Mouse (Mus musculus) cerebellum, adult (tissue): ENCODE measurements around the gene Pafah1b2.
A peak's percentile ranks its signal among the peaks of the same experiment; 100 is the strongest.

Experiments used
- ATAC-seq: cut with Nextera tagmentation; 2 replicates; pipeline ENCODE4 v1.9.2; 2017; ENCODE audit warnings: mild to moderate bottlenecking, moderate library complexity, mixed read lengths; ENCODE audit not compliant: insufficient number of reproducible peaks, low FRiP score, low TSS enrichment

Gene Pafah1b2

DNA sequence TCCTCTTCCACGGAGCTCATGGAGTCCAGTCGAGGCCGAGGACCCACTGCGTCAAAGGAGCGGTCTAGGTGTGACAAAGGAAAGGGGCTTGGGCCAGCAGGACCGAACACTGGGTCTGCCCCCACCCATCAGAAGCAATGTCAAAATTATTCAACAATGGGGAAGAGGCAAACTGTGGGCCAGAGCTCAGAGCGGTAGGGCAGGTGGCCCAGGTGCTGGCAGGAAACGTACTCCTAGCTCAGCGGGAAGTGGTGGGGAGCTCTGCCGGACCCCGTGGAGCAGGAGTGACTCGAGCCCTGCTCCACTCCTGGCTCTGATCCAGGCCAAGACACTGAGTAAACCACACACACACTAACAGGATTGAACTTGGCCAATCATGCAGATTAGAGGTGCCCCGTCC is 66.8 kb downstream of the Pafah1b2 start:
- 0 out of 2 replicates have a peak, but pooled peaks have one; percentile 32 for ATAC-seq

DNA sequence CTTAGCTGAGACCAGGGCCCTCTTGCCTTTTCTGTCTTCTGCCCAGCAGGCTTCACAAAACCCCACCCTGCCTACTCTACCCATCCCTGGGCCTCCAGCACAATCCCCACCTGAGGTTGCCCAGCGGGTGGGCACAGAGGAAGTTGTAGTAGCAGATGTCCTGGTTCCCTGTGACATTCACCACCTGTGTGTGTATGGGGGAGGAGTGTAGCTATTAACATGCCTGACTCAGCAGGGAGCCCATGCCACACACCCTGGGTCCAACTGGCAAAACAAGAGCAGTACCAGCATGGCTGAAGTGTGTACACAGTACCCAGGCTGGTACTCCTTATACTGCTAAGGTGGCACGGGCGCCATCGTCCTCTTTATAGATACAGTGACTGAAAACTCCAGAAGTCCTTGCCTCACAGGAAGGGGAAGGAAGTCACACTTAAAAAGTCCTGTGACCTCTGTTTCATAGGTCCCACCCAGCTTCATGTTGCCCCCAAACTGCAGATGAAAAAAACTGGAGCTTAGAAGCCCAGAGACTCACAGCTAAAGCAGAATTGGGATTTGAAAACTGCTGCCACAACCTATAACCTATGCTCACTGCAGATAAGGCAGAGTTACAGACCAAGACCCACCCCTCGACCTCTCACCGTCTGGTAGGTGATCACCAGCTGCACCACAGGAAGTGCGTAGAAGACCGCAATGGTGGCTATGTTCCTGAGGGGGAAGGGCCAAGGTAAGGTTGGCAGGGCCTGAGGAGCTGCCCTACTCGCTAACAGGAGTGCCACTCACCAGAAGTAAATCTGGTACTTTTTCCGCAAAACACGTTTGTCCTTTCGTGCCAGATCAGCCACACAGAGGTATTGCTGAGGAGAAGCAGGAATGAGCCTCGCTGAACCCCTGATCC is 67.7 kb downstream of the Pafah1b2 start:
- 0 out of 2 replicates have a peak, but pooled peaks have one; percentile 12 for ATAC-seq

DNA sequence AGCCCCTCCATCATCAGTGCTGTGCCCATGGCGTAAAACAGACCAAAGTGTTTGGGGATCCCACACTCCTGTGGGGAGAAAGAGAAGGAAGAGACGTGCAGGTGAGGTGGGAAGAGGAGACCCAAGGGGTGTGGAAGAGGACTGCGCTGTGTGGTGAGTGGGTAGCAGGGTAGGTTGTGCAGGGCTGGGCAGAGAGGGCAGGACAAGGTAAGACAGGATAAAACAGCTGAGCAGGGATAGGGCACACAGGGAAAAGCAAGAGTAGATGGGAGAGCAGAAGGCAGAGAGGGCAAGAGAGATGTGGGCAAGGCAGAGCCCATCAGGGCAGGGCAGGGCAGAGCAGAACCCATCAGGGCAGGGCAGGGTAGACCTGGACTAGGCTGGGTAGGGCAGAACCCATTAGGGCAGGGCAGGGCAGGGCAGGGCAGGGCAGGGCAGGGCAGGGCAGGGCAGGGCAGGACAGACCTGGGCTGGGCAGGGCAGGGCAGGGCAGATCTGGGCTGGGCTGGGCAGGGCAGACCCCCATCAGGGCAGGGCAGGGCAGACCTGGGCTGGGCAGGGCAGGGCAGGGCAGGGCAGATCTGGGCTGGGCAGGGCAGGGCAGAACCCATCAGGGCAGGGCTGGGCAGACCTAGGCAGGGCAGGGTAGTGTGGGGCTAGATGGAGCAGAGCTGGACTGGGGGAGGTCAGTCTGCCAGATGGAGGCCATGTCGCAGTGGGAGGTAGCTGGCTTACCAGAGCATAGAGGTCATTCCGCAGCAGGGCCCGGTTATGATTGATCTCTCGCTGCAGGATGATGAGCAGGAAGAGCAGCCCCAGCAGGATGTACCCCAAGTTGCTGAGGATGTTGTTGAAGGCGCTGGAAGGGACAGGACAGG is 68.6 kb downstream of the Pafah1b2 start:
- 0 out of 2 replicates have a peak, but pooled peaks have one; percentile 22 for ATAC-seq

DNA sequence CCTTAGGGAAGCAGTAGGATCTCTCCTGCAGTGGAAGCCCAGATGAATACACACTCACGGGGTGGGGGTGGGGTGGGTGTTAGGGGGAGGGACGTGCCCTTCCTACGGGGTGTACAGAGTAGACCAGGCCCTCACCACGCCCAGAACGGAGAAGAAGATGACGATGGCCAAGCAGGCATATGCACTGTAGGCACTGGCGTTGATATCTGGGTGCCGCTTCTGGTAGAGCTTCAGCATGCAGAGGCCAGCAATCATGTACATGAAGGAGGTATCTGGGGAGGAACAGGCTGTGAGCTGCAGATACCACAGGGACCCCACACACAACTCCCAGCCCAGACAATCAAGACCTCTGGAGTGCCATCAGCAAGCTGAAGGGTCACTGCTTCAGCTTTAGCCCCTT is 69.6 kb downstream of the Pafah1b2 start:
- ATAC-seq = no peak

DNA sequence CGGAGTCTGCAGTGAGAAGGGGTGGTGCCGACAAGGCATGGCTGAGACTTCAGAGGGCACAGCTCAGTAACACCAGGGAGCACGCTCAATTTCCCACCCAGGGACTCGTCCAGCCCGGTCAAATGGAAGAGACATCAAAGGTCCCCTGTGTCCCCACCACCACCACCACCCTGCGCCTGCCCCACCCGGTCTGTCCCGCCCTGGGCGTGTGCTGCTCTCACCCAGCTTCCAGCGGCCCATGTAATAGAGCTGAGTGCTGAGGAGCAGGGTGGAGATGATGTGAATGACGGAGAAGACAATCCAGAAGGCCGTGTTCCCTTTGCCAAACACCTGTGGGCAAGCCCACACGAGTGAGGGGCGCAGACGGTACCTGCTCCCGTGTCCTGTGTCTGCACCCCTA is 70.0 kb downstream of the Pafah1b2 start:
- ATAC-seq = no peak

DNA sequence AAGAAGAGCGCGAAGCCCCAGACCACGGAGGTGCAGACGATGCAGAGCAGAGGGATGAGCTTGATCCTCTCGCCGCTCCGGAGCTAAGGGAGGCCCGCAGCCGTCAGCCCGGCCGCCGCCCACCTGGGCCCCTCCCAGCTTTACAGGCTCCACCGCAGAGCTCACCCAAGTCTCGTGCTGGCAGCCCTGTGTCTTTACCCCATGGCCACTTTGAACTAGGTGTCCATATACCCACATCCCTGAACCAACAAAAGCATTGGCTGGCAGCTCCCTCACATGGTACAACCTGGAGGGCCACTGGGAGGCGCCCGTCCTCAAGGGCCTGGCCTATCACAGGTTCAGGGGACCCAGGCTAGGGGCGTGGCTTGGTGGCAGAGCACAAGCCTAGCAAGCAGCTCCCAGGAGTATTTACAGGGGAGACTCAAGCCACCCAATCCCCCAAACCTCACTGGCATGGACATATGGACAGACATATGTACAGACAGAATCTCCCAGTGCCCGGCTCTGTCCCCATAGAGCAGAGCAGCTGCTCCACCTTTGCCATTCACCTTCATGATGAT is 71.1 kb downstream of the Pafah1b2 start:
- ATAC-seq = no peak

DNA sequence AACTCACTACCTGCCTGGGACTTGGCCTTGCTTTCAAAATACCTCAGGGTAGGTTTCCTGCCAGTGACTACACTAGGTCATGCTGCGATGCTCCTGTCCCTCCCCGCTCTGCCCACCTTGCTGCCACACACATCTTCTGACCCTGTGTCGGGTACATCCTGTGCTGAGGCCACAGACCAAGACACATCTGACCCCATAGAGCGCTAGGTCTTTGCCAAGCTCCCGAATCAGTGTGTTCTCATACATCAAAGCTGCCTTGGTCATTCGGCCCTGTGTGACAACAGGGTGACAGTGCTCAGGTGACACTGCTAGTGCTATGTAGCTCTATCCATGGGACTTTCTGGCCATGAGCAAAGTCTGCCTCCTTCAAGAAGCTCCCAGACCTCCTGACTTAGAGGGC is 72.7 kb downstream of the Pafah1b2 start:
- ATAC-seq = no peak

DNA sequence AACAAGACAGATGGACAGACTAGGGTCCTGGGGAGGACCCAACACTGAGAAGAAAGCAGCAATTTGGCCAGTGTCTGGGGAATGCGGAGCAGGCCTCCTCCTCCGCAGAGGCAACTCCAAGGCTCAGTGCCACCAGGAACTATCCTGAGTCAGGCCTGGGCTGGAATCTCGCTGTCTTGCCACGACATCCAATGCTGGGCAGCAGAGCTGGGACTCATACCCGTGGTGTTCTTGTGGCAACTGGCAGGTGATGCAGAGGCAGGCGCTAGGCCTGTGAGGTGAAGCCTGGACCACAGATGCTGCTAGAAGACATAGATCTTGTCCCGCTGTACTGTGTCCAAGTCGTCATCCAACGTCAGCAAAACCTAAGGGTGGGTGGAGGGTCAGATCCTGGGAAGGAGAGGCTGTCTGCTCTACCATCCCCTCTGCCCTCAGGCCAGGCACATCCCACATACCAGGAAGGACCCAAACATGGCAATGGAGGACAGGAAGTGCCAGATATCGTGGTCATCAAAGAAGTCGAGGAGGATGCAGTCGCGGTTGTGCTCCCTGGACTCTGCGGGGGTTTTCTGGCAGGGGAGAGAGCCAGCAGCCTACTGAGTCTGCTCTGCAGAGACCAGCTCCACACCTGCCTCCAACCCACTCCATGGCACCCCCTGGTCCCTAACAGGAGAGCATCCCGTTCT is 73.4 kb downstream of the Pafah1b2 start:
- ATAC-seq = no peak

DNA sequence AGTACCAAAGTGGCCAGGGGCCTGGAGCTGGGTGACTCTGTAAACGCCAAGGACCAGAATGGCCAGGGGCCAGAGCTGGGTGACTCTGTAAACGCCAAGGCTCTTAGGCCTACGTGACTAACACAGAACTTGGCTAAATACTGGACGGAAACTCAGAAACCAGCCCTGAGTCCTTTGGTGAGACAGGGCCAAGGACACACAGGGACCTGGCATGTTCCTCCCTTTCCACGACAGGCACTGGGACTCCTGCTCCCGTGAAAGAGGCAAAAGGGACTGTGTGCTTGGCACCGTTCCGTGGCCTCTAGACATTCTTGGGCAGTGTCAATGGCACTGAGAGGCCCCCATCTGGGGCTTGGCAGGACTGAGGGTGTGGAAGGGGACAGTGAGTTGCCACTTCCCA is 74.4 kb downstream of the Pafah1b2 start:
- no peak for ATAC-seq

DNA sequence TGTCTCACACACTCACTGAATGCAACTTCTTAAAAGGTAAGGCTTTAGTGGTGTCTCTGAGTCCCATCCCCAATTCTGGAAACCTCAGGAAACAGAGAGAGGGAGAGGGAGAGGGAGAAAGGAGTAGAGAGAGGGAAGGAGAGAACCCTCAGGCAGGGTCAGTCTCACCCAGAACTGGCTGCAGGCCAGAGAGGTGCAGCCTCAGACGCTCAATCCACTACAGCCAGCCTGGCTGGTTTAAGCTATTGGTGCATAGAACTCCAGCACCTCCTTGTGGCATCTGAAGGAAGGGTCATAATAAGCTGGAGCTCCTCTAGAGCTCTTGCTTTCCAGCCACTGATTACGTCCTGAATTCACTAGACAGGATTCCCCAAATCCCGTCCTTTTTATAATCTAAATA is 75.6 kb downstream of the Pafah1b2 start:
- peak; percentile 34; the same call in 1 of the 2 replicates for ATAC-seq

DNA sequence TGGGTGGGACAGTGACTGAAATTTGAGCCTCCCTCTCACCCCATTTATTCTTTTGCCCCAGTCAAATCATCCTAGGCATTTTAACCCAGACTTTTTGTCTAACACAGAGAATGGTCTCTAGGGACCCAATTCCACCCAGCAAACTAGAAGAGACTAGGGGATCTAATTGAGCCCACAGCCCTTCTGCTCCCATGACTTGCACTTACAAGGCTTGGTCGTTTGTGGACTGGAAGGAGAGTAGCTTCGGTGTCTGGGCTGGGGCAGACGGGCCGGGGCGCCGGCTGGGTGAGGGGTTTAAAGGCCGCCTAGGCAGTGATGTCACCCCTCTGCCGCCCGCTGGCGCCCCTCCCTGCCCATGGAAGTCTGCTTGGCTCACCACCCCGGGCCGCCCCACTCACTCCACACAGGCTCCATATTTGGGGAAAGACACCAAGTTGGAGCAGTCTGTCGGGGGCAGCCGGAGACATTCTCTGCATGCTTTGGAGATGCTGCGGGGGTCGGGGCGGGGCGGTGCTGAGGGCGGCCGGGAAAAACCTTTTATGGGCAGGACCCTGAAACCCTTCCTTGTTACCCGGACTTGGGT is 76.8 kb downstream of the Pafah1b2 start, which contains the start of gene Tagln:
Gene Tagln (minus strand): TSS at position 431 of the 583 bp plus-strand sequence.
- ATAC-seq = no peak

DNA sequence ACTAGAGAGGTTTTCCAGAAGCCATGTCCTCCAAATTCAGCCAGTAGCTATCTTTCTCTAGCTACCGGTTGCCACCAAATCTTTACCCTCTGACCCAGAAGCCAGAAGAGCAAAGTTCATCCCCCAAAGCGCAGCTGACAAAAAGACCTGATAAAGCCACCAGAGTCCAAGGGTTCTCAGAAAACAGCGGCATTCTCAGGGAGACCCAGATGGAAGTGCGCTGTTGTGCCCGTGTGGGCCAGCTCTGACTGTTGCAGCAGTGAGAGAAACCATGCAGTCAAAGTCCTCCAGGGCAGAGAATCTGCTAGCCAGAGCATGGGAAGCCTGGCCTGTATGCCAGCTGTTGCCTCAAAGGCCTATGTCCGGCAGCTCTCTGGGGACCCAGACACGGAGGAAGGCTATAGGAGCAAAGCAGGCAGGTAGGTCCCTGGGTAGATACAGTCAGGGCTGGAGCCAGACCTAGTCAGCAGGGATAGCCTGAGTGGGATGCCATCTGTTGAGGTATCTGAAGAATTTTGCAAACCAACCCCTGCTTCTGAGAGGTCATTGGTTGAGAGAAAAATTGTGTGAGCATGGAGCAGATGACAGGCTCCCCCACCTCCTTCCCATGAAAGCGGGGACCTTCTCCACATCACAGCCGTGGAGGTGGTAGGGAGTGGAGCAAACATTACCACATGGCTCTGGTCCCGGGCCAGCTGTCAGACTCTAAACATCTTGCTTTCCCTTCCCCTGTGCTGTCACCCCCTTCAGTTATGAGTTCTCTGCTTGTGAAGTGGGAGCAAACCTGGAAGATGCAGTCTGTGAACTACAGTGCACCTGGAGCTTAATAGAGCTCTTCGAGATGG is 79.7 kb downstream of the Pafah1b2 start:
- no peak for ATAC-seq

DNA sequence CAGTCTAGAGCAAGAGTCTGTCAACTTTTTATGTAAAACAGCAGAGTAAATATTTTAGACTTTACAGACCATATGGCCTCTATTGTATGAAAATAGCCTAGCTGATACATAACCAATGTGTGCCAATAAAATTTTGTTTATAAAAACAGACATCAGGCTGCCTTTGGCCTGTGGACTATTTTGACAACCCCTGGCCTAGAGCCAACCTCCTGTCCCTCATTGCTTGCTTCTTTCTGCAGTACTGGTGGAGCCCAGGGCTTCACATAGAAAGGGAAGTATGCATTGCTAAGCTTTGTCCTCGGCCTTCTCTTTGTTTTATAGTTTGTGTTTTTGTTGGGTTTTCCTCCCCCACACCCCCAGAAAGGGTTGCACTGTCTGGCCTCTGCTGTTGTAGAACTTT is 80.5 kb downstream of the Pafah1b2 start:
- no peak for ATAC-seq

DNA sequence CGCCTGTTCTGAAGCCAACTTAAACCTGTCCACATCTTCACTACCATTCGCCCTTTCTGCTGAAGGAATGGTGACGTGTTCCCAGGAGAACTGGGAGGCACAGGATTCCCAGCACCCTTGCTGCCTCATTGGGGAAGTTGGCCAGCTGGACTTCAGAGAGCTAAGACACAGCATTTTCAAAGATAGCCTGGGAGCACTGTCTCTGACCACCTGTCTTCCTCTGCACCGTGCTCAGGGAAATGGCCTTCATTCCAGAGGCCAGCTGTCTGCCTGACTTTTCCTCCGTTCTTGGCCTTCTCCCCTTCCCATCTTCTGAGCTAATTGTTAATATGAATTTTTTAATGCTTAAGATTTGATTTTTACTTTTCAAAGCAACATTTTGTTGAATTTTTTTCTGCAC is 83.2 kb downstream of the Pafah1b2 start:
- no peak for ATAC-seq

DNA sequence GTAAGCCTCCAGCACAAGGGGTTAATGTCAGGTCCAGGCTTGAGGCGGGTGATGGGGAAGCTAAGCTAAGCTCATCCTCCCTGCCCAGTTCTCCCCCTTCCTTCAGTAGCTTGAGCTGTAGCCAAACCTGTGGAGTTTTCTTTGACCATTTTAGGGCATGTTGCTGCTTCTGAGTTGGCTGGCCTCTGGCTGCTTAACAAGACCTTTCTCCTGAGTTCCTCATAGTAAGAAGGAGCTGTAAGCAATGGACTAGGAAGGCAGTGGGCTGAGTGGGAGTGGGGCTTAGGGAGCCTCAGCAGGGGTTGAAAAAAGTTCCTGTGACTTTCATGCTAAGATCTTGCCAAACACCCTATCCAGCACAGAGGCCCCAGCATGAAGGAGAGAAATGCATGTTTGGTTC is 92.6 kb downstream of the Pafah1b2 start:
- no peak for ATAC-seq

DNA sequence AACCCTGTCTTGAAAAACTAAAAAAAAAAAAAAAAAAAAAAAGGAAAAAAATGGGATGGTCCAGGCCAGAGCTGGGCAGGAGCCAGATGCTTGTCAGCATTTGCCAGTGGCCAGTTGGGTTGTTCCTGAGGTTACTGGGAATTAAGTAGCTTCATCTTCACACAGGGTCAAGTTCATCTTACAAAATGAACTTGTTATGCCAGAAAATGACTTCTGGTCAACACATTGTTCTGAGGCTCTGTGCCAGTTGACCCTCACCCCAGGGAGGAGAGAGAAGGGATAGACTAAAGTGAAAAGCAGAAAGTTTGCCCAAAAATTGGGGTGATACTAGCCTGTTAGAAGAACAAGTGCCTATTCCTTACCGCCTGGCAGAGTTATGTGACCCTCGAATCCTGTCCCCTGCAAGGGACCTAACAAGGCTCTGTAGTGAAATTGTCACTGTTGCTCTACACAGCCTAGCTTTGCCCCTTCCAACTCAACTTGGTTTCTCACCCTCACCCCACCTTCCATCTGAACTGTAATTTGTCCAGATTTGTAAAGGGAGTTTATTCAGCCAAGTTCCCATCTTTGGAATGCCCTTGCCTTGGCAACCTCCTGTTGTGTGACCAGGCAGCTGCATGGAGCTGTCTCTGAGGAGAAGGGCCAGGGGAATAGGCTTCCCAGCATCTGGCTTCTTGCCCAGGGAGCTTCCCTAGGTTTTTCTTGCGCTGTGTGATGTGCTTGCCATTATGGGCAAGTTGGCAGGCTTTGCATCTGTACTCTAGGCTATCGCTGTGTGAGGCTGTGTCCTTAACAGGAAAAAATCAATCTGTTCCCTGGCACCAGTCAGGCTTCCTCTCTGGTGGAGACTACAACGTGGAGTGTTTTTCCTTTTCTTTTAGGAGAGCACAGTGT is 95.2 kb downstream of the Pafah1b2 start:
- ATAC-seq = no peak

DNA sequence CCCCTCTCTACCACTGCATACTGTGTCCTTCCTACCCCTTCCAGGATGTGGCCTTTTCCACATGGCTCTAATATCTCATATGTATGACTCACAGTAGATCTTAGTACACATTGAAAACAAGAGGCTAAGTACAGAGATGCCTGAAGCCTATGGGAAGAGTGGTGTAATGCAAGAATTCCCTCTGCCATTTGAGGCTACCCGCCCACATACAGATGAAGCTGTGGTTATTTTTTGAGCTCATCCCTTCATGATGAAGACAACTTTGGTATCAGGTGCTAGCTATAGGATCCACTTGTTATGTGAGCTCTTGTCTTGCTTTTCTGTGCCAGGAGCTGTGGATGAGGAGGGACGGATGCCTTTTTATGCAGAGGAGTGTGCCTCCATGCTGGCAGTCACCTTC is 96.8 kb downstream of the Pafah1b2 start:
- ATAC-seq = no peak
